Mouse (Mus musculus): Measurements from ENCODE around the gene Traf4. TPM values are rescaled to one million over a fixed set of nuclear protein-coding genes. Genes with fewer than 3 reads are reported as not detected.

Gene Traf4
- polyA plus RNA-seq (2012; ENCODE audit: low replicate concordance) = 69.0 and 176 TPM in 2 replicates

DNA sequence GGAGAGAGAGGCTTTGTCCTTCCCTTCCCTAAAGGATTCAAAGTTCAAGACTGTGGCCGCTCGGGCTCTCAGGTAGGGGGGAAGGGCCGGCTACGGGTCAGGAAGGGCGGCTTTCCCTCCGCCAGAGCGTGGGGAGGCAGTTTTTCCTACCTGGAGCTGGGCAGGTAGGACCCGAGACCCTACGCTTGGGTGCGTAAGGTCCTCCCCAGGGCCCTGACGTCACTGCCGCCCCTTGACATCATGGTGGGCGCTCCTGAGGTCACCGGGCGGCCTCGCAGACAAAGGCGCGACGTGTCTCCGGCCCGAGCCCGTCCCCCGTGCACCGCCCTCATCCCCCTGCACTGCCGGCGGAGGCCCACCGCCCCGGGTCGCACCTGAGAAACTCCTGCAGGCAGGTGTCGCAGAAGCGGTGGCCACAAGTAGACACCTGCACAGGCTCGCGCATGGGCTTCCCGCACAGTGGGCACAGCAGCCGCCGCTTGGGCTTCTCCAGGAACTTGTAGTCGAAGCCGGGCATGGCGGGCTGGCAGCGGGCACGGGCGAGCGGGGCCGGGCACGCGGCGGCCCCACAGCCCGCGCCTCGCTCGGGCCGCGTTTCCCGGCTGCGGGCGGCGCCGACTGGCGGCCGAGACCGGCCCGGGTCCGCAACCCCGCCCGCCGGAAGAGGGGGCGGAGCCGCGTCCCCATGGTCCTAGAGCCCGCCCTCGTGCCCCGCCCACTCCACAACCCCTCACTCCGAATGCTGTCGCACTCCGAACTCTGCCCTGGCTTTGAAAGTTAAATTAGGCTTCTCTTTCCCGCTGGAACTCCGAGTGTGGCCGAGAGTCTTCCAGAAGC lies at the start of gene Traf4:
Traf4 (minus strand) TSS at position 666 of the 837 bp plus-strand sequence.

GRCm38 (mm10) chr11:78193113-78193512 lies 27.7 kb upstream of the Traf4 start, which contains the start of gene Proca1:
Proca1 (plus strand) TSS chr11:78193392.

DNA sequence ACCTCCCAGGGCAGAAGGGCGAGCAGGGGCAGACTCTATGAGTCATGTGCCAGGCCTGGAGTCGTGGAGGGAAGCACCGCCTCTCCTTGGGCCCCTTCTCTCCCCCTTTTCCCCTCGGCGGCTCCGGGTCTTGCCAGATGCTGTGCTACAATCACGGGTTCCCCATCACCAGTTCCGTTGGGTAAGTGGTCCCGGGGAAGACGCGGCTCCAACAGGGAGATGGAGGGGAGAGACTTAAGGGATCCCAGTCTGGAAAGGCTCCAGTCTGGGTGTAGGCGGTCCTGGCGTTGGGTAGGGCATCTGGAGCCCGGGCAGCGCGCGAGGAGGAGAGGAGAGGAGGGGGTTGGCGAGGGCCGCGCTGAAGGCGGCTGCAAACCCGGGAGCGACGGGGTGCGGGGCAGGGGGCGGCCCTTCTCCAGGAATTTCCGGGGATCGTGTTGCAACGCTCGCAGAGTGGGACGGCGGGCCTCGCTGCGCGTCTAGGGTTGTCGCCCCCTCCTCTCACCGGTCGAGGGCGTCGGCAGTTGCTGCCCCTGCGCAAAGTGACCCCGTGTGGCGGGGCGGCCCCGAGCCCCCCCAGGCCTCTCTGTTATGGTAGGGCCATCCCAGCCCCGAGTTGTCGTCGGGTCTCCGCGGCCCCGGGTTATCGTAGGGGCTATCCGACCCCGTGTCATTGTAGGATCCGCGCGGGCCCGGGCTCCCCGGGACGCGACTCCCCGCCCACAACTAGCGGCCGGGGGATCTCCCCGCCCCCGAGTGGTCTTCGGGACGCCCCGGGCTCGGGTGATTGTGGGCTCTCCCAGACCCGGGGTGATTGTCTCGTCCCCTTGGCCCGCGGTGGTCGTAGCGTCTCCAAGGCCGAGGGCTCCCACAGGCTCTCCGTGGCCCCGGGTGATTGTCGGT lies 23.2 kb upstream of the Traf4 start, which contains the start of gene Rab34:
Rab34 (plus strand) TSS at position 100 of the 903 bp plus-strand sequence.

DNA sequence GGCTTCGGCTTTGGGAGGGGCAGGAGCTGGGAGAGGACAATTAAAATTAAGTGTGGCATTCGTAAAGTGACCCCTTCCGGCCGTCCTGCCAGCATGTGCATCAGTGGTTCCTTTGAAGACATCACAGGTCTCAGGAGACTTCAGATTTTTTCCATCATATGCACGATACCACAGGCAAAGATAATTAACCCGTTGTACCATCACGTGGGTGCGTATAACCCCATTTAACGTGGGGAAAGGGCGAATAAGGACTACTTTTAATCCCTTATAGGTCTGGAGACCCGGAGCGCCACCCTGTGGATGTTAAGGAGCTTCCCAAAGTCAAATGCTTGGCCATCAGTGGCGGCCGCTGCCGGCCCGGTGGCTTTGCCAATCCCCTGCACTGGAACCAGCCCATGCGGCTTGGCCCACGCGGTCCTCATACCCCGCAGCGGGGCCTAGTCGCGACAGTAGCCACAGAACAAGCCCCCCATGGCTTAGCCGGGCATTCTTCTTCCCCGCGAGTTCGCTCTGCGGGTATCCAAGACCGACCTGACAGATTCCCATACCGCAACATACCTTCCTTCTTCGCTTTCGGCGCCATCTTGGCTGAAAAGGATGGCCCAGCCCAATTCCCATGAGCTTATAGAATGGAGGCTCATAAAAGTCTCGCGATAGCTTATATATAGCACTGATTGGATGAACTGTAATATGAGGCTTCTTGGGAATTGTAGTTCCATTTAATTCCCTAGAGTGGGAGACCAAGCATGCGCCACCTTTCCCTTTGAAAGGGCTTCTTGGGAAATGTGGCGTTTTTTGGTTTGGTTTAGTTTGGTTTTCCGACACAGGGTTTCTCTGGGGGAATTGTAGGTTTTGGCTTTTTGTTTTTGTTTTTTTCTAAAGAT lies 17.8 kb upstream of the Traf4 start, which contains the start of gene Rpl23a:
Rpl23a (minus strand) TSS at position 624 of the 884 bp plus-strand sequence.

DNA sequence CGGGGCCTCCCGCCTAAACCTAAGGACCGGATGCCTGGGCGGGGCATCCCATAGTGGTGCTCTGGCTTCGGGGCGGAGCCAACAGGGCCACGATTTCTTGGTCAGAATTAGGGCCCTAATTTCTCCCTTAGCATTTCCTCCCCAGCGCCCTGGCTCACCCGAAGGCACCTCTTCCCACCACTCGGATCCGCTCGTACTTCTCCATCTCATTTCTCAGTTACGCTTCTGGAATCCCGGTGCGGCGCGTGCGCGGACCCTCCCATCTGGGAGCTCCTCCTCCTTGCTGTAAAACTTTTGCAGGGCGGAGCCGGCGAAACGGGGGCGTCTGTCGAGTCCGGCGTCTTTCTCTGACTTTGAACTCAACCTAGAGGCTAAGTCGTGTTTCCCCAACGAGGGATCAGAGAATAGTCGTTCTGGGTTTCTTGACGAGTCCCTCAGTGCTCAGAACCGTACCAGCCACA lies 11.0 kb upstream of the Traf4 start, which contains the start of the genes Nek8 and Tlcd1:
Nek8 (minus strand) TSS at position 274 of the 461 bp plus-strand sequence.
Tlcd1 (plus strand) TSS at position 310 of the 461 bp plus-strand sequence.

Other genes with a start within 250 kb of the Traf4 start
- gene Sez6, start 234.8 kb downstream of the Traf4 start, polyA plus RNA-seq (2012; ENCODE audit: low replicate concordance) = not detected in 2 replicates
- gene Phf12, start 182.8 kb downstream of the Traf4 start, polyA plus RNA-seq (2012; ENCODE audit: low replicate concordance) = 131 and 144 TPM in 2 replicates
- gene Dhrs13, start 133.3 kb downstream of the Traf4 start, polyA plus RNA-seq (2012; ENCODE audit: low replicate concordance) = 5.7 and 15.0 TPM in 2 replicates
- 18.6 and 19.6 TPM in 2 replicates for gene Flot2, start 127.7 kb downstream of the Traf4 start, polyA plus RNA-seq (2012; ENCODE audit: low replicate concordance)
- gene Eral1, start 85.2 kb downstream of the Traf4 start, polyA plus RNA-seq (2012; ENCODE audit: low replicate concordance) = 2.9 and 8.6 TPM in 2 replicates
- 34.8 and 35.4 TPM in 2 replicates for gene Fam222b, start 70.9 kb downstream of the Traf4 start, polyA plus RNA-seq (2012; ENCODE audit: low replicate concordance)
- 13.6 and 18.0 TPM in 2 replicates for gene Nek8, start 11.1 kb upstream of the Traf4 start, polyA plus RNA-seq (2012; ENCODE audit: low replicate concordance)
- gene Tlcd1, start 11.1 kb upstream of the Traf4 start, polyA plus RNA-seq (2012; ENCODE audit: low replicate concordance) = 281 and 738 TPM in 2 replicates
- 121 and 683 TPM in 2 replicates for gene Rpl23a, start 18.0 kb upstream of the Traf4 start, polyA plus RNA-seq (2012; ENCODE audit: low replicate concordance)
- 6.1 and 6.5 TPM in 2 replicates for gene Rab34, start 22.8 kb upstream of the Traf4 start, polyA plus RNA-seq (2012; ENCODE audit: low replicate concordance)
- not detected in 2 replicates for gene Proca1, start 27.8 kb upstream of the Traf4 start, polyA plus RNA-seq (2012; ENCODE audit: low replicate concordance)
- 1.7 and 10.6 TPM in 2 replicates for gene Sdf2, start 80.2 kb upstream of the Traf4 start, polyA plus RNA-seq (2012; ENCODE audit: low replicate concordance)
- gene Supt6, start 80.4 kb upstream of the Traf4 start, polyA plus RNA-seq (2012; ENCODE audit: low replicate concordance) = 93.9 and 94.0 TPM in 2 replicates
- 12.0 and 69.9 TPM in 2 replicates for gene 2610507B11Rik, start 96.2 kb upstream of the Traf4 start, polyA plus RNA-seq (2012; ENCODE audit: low replicate concordance)
- gene BC030499, start 125.3 kb upstream of the Traf4 start, polyA plus RNA-seq (2012; ENCODE audit: low replicate concordance) = not detected in 2 replicates
- gene Spag5, start 135.9 kb upstream of the Traf4 start, polyA plus RNA-seq (2012; ENCODE audit: low replicate concordance) = 13.8 and 44.5 TPM in 2 replicates
- gene Aldoc, start 157.4 kb upstream of the Traf4 start, polyA plus RNA-seq (2012; ENCODE audit: low replicate concordance) = 0.27 and 1.1 TPM in 2 replicates
- 15.9 and 90.3 TPM in 2 replicates for gene Pigs, start 162.8 kb upstream of the Traf4 start, polyA plus RNA-seq (2012; ENCODE audit: low replicate concordance)
- gene Unc119, start 177.9 kb upstream of the Traf4 start, polyA plus RNA-seq (2012; ENCODE audit: low replicate concordance) = 13.1 and 20.8 TPM in 2 replicates
- not detected in 2 replicates for gene Foxn1, start 221.0 kb upstream of the Traf4 start, polyA plus RNA-seq (2012; ENCODE audit: low replicate concordance)

Data from leukemia stem cell, adult 10-12 weeks (primary cell).